Mouse (Mus musculus) urinary bladder, postnatal 14 days (tissue): ENCODE measurements around the gene Olfr1391.
"Not testable (repeated sequence)": the region's sequence is repeated elsewhere in the genome, so short reads cannot be mapped to it uniquely, and the experiment has no call there.

Experiments
- DNase-seq: peaks from one replicate; pipeline ENCODE4 v3.0.0; 2021; ENCODE audit warnings: low spot score

Gene Olfr1391

DNA sequence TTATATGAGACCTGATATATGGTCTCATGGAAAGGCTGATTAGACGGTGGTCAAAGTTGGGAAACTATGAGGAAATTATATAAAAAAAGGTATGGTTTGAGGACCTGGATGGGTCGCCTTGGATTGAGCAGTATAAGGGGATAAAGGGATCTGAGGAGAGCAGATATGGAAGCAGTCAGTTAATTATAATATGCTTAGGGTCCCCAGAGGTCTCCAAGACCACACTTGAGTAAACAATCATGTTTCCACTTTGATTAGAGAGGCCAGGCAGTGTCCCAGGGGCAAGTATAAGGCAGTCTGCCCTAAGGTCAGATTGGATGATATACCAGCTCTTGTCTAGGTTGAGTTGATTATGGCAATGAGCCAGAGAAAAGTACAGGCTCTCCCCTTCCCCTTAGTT, at the start of gene Olfr1391:
Gene Olfr1391 (plus strand): TSS at position 301 of the 400 bp plus-strand sequence.
- no peak for DNase-seq

DNA sequence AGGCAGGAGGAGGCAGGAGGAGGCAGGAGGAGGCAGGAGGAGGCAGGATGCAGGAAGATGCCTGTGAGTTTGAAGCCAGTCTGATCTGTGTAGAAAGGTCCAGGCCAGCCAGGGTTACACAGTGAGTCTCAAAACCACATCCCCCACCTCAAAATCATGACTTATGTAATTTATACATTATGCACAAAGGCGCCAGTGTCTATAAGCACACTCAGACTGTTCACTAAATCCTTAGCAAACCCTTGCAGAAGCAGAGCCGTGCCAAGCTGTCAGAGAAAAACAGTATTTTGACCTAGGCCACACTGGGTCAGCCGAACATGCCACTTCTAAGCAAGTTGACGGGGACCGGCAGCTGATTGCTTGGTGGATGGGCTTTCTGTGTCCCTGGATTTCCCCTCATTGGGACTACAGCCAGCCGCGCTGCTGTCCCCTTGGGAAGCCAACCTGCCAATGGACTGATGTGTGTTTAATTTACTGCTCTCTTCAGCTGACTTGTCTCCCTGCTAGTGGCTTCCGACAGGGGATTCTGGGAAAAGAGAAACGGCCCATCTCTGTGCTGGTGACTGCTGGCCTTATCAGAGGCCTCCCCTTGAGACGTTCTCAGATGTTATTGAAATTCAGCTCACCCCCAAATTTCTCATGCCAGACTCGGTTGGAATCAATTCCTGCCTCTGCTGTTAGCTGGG, 48.6 kb upstream of the Olfr1391 start:
- DNase-seq, result no peak

DNA sequence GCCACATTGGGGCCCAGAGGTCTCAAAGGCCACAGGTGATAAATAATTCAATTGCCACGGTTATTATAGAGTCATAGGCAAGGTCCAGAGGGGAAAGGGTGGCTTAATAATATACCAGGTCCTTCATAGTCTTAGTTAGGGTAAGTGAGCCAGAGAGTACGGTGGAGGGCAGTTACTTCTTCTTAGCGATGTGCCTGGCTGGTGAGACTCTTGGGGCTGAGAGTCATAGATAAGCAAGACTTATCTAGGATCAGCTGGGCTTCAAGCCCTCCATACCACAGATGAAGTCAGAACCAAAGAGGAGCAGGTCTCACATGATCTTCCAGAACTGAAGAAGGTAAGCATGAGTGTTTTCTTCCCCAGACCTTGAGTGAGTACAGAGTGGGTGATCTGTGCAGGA, 44.3 kb upstream of the Olfr1391 start, which contains the start of gene Olfr1393:
Gene Olfr1393 (plus strand): TSS at position 83 of the 400 bp plus-strand sequence.
- no peak for DNase-seq

- not testable (repeated sequence) for DNase-seq
These were observed 37.6 kb upstream of the Olfr1391 start, which contains the start of gene Olfr1392 for GRCm38 (mm10) chr11:49284982-49285381. TSS of gene Olfr1392 (plus strand) at chr11:49285282.

- no peak for DNase-seq
These were observed 35.3 kb upstream of the Olfr1391 start for GRCm38 (mm10) chr11:49287251-49287650.

DNA sequence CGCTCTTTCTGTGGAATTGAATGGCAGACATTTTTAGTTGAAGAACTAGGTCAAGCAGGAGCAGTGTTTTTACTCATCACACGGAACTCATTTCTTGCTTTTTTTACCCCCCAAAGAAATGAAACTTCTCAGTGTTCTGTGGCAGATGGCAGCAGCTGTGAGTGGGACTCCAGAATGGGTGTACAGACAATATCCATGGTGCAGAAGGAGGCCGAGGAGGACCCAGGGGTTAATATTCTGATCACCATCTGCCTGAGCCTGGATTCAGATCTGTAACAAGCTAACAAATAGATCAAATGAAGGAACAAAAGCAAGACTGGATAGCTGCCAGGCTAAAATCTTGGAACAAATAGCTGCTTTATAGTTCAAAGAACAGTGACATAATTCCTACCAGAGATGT, 29.8 kb upstream of the Olfr1391 start:
- no peak for DNase-seq

GRCm38 (mm10) chr11:49304441-49304840, 18.1 kb upstream of the Olfr1391 start, which contains the start of gene Olfr10:
TSS of gene Olfr10 (plus strand) at chr11:49304741.
- no peak for DNase-seq

- not testable (repeated sequence) for DNase-seq
These were observed 14.0 kb upstream of the Olfr1391 start for GRCm38 (mm10) chr11:49308547-49308946.

DNA sequence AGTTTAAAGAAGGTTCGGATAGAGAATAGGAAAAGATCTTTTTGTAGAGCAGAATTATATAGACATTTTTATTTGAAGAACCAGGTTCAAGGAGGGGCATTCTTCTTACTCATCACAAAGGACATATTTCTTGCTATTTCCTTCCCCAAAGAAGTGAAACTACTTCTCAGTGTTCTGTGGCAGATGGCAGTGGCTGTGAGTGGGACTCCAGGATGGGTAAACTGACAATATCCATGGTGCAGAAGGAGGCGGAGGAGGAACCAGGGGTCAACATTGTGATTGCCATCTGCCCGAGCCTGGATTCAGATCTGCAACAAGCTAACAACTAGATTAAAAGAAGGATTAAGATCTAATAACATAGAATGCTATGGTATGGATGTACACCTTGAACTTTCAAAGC, 4.2 kb downstream of the Olfr1391 start:
- DNase-seq, result no peak

GRCm38 (mm10) chr11:49329686-49330085, 7.1 kb downstream of the Olfr1391 start:
- no peak for DNase-seq

- no peak for DNase-seq
These were observed 12.3 kb downstream of the Olfr1391 start, which contains the start of gene Olfr1390 for GRCm38 (mm10) chr11:49334888-49335287. TSS of gene Olfr1390 (plus strand) at chr11:49335188.

DNA sequence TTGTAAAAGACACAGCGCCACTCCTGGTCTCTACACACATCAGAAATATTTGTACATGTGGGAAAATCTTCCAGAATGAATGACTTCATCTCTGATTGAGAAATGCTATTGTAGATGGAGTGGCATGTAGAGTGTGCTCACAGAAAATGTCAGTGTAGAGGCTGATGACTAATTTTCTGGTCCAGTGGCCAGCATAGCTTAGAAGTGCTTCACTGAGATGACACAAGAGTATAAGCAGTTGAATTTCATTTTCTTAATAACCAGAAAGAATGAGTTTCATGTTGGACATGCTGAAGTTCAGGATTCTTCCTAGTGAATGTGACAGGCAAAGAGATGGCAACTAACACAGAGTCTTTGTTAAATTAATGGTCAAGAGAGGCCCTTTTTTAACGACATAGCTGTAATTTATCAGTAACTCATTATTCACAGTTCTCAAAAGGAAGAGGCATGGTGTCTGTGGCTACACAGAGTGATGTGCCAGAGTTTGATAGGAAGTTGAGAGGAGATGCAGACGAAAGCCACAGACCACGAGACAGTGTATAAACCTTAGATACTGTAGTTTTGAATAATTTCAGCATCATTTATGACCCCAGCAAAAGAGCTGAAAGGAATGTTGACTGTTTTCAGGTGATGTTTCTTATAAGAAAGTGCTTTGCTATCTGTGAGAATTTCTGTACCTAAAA, 14.7 kb downstream of the Olfr1391 start:
- DNase-seq, result no peak
